Mouse (Mus musculus) olfactory bulb, adult 2 months (tissue): Measurements from ENCODE around the gene Tmem217.

Source experiments
- CTCF ChIP-seq: fragments of 200-500 bp; IDR thresholded peaks from 2 replicates; pipeline ENCODE4 v1.5.1; 2012; ENCODE audit warnings: low read depth, mild to moderate bottlenecking, low read length, moderate library complexity; ENCODE audit not compliant: insufficient read depth
- POLR2A ChIP-seq: fragments of 200-500 bp; IDR thresholded peaks from 2 replicates; pipeline ENCODE4 v1.6.1; 2012; ENCODE audit warnings: mild to moderate bottlenecking, low read depth, low read length, moderate library complexity; ENCODE audit not compliant: insufficient read depth

GRCm38 (mm10) chr17:29488257-29488977, 63.8 kb downstream of the Tmem217 start:
- no peak for TF ChIP-seq CTCF
- TF ChIP-seq POLR2A: no peak
